Mouse (Mus musculus): ENCODE data around the gene Kcnq1.

Gene Kcnq1

GRCm38 (mm10) chr7:143466099-143466677, 360.0 kb downstream of the Kcnq1 start:
- peak; percentile 77 to 88 for DNase-seq

DNA sequence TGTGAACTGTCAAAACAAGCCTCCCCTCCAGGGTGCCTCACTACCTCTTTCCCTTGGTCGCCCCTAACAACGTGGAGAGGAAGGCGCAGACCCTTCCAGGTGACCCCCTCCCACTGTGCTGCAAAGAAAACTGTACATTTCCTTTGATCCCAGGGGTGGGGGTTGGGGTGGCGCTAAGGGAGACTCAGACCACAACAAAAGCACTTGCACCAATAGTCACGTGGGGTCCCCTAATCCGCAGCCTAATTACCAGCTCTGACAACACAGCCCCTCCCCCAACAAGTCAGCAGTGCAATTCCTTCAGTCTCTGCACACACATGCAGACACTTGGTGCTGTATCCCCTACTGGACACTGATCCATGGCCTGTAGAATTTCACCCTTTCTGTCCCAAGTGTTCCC, 361.6 kb downstream of the Kcnq1 start:
- DNase-seq = no peak

- DNase-seq = peak; percentile 77 to 83
These were observed 363.8 kb downstream of the Kcnq1 start for GRCm38 (mm10) chr7:143469946-143470345.

DNA sequence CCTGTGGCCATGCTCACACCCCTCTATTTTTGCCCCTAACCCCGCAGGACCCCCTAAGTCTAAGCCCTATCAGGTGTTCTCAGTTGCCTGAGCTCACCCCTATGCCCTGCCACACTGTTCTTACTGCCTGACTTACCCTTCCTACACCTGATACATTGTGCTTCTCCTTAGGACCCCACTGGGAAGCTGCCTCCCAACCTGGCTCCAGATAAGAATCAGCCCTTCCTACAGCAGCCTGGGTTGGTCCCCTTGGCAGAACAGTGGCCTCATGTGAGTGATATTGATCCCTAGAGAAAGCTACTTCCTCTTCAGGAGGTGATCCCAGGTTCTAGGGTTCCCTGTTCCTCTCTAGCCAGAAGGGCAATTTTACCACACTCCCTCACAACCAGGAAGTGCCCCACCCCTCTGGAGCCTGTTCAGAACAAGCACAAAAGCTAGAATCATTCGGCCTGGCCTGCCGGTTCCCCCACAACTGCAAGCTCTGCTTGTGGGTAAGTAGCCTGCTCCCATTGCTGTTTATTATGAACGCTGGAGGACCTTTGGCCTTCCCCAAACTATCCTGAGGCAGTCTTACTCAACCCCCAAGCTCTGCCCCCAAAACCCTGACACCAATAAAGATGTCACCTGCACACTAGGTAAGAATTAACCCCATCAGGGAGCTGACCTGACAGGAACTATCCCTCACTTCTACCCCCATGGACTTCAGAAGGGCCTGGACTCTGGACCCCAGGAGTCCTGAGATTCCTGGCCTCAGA, 367.4 kb downstream of the Kcnq1 start, which contains the start of gene Slc22a18:
TSS of gene Slc22a18 (plus strand) at position 390 of the 755 bp plus-strand sequence.
- peak; percentile 71 to 84 for DNase-seq

DNA sequence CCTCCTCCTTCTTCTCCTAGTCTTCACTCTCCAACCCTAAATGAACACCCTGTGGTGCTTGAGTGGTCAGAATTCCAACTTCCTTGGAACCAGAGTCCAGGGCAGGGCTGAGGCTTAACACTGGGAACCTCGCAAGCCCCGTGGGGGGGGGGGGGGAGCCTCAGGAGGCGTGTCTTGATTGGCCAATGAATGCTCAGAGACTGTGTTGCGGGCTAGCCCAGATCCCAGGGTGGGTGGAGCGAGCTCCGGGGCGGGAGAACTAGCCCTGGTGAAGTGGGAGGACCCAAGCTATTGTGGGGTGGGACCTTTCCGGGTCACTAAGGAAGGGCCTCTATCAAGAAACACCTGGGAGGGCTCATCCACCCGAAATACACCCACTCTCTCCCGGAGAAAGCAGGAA, 368.6 kb downstream of the Kcnq1 start:
- DNase-seq = peak; percentile 74 to 91

GRCm38 (mm10) chr7:143475876-143476275, 369.7 kb downstream of the Kcnq1 start:
- peak; percentile 74 to 94 for DNase-seq
